Mouse (Mus musculus): ENCODE data around the gene Gm17268. TPM values are rescaled to one million over a fixed set of nuclear protein-coding genes. Genes with fewer than 3 reads are reported as not detected.

Gene Gm17268
- polyA plus RNA-seq, 1 experiment, result not detected

DNA sequence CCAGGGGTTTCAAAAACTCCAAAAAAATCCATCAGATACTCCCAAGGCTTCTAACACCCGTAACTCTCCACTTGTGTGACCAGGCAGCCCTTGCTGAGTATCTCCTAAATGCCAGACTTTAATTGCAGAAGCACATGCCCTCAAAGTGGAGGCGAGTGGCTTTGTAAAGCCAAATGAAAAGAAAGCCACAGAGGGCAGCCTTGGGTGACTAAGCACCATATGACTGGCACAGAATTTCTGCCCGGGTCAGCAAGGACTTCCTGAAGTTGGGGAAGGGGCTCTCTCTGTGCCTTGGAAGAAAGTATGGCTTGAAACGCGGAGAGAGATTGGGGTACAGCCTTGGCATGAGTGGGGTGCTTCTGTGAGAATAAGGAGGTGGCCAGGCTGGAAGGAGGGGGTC lies 41.3 kb downstream of the Gm17268 start:
- no peak overlapping the region for H3K27ac ChIP-seq (ENCODE audit: control insufficient read depth, insufficient read depth, low read length)
- H3K4me3 ChIP-seq (ENCODE audit: control insufficient read depth, insufficient read depth, low read length), result no peak overlapping the region
- no peak for DNase-seq
- no peaks in the 10 kb centered on the region for H3K4me1 ChIP-seq (replicated peaks; ENCODE audit: control insufficient read depth, insufficient read depth, low read length)
- no peaks in the 10 kb centered on the region for H3K36me3 ChIP-seq (ENCODE audit: control insufficient read depth, insufficient read depth, low read length)
- WGBS, result 52% methylated on average over 5 of the region's 5 CpGs
- TF ChIP-seq POLR2A (IDR thresholded peaks at IDR 0.05; ENCODE audit: control insufficient read depth, extremely low read depth, insufficient read depth, low read length, poor library complexity) (no peak), CTCF (IDR thresholded peaks at IDR 0.05; ENCODE audit: borderline replicate concordance, control insufficient read depth, extremely low read depth, insufficient read depth, low read length, poor library complexity) (no peak)
- H3K27me3 ChIP-seq (ENCODE audit: control insufficient read depth, insufficient read depth, low read length), result no peaks in the 10 kb centered on the region

DNA sequence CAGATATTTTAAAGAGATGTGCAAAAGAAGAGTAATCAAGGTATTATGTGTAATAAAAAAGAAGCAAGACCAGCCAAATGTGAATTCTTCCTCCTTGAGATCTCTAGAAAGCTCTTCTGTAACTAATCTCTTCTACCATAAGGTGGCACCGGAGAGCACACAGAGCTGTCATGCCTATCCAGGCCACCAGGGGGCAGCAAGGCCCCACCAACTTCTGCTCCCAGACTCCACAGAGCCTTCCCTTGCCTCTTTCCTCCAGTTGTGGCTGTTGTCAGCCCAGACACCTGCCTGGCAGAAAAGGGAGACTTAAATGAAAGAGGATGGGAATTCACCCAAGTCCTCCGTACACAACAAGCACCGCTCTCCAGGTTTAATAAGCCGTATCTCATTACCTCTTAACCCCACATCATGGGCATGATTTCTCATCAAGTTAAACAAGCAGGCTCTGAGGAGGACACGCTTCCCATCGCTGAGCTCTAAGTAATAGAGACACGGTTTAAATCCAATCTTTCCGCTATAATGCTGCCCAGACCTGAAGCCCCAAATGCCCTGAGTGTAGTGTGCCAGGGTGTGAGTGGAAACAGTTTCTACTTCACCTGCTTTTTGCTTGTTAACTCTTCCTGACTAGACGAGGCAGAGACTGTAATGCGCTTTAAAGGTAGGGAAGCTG lies 42.1 kb downstream of the Gm17268 start:
- Histone ChIP-seq H3K4me3 (ENCODE audit: control insufficient read depth, insufficient read depth, low read length) (no peak overlapping the region), H3K36me3 (ENCODE audit: control insufficient read depth, insufficient read depth, low read length) (no peaks in the 10 kb centered on the region), H3K4me1 (replicated peaks; ENCODE audit: control insufficient read depth, insufficient read depth, low read length) (no peaks in the 10 kb centered on the region), H3K27ac (ENCODE audit: control insufficient read depth, insufficient read depth, low read length) (no peak overlapping the region), H3K27me3 (ENCODE audit: control insufficient read depth, insufficient read depth, low read length) (no peaks in the 10 kb centered on the region)
- DNase-seq, result peak; percentile 53
- TF ChIP-seq POLR2A (IDR thresholded peaks at IDR 0.05; ENCODE audit: control insufficient read depth, extremely low read depth, insufficient read depth, low read length, poor library complexity) (no peak), CTCF (IDR thresholded peaks at IDR 0.05; ENCODE audit: borderline replicate concordance, control insufficient read depth, extremely low read depth, insufficient read depth, low read length, poor library complexity) (peak; percentile 93)
- 76% methylated on average over 10 of the region's 10 CpGs for WGBS

DNA sequence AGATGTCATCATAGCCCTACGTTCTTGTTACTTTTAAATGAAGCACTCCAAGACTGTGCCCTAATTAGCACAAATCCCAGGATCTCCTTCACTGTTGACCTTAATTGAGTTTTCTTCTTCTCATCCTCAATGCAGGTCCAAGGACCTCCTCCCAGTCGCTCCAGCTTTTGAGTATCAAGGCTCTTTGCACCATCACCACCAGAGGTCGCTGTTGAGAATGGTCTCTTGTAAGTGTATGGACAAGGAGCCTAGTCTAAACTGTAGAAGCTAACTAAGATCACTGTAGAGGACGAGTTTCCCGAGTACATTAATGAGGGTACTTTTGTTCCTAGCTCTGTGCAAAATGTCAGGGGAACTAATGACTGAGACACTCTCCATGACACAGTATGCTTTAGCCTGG lies 55.2 kb downstream of the Gm17268 start:
- no peaks in the 10 kb centered on the region for H3K27me3 ChIP-seq (ENCODE audit: control insufficient read depth, insufficient read depth, low read length)
- no peak overlapping the region for H3K27ac ChIP-seq (ENCODE audit: control insufficient read depth, insufficient read depth, low read length)
- H3K36me3 ChIP-seq (ENCODE audit: control insufficient read depth, insufficient read depth, low read length), result no peaks in the 10 kb centered on the region
- no peak overlapping the region for H3K4me3 ChIP-seq (ENCODE audit: control insufficient read depth, insufficient read depth, low read length)
- no peaks in the 10 kb centered on the region for H3K4me1 ChIP-seq (replicated peaks; ENCODE audit: control insufficient read depth, insufficient read depth, low read length)
- WGBS, result 27% methylated on average over 5 of the region's 5 CpGs
- peak; percentile 57 for DNase-seq
- TF ChIP-seq POLR2A (IDR thresholded peaks at IDR 0.05; ENCODE audit: control insufficient read depth, extremely low read depth, insufficient read depth, low read length, poor library complexity) (no peak), CTCF (IDR thresholded peaks at IDR 0.05; ENCODE audit: borderline replicate concordance, control insufficient read depth, extremely low read depth, insufficient read depth, low read length, poor library complexity) (no peak)

DNA sequence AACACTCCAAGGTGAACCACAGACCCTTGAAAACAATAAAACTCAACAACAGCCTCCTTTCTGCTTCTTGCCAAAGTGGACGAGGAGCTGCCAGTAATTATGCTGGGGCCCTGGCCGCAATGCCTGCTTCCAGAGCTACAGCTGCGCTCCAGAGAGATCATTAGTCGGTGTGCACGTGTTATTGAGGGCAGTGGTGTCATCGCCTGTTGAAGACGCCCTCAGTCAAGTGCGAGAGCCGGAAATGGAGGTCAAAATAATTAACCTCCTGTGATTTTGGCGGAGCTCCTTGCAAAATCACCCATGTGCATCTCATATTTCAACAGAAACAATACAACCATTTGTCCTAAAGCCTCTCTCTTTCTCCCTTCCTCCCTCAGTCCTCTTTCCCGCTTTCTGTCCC lies 56.2 kb downstream of the Gm17268 start:
- WGBS, result 78% methylated on average over 11 of the region's 11 CpGs
- TF ChIP-seq CTCF (IDR thresholded peaks at IDR 0.05; ENCODE audit: borderline replicate concordance, control insufficient read depth, extremely low read depth, insufficient read depth, low read length, poor library complexity), result no peak
- TF ChIP-seq POLR2A (IDR thresholded peaks at IDR 0.05; ENCODE audit: control insufficient read depth, extremely low read depth, insufficient read depth, low read length, poor library complexity), result no peak

More for the DNA sequence above, 56.2 kb downstream of the Gm17268 start:
- DNase-seq, result no peak
- Histone ChIP-seq H3K27ac (ENCODE audit: control insufficient read depth, insufficient read depth, low read length) (no peak overlapping the region), H3K4me1 (replicated peaks; ENCODE audit: control insufficient read depth, insufficient read depth, low read length) (no peaks in the 10 kb centered on the region), H3K36me3 (ENCODE audit: control insufficient read depth, insufficient read depth, low read length) (no peaks in the 10 kb centered on the region), H3K27me3 (ENCODE audit: control insufficient read depth, insufficient read depth, low read length) (no peaks in the 10 kb centered on the region), H3K4me3 (ENCODE audit: control insufficient read depth, insufficient read depth, low read length) (no peak overlapping the region)

Other genes with a start within 250 kb of the Gm17268 start
- not detected in 2 replicates for gene 5530401A14Rik, start 177.9 kb downstream of the Gm17268 start, polyA plus RNA-seq (2012; rRNA removed)
- 0.08 and 0.10 TPM in 2 replicates for gene Asic2, start 70.1 kb downstream of the Gm17268 start, polyA plus RNA-seq (2012; rRNA removed)
- gene Ccl2, start 3.0 kb downstream of the Gm17268 start, polyA plus RNA-seq (2012; rRNA removed), result 3.7 and 4.3 TPM in 2 replicates
- gene Ccl7, start 7.2 kb upstream of the Gm17268 start, polyA plus RNA-seq (2012; rRNA removed), result 0.59 and 0.81 TPM in 2 replicates
- 19.3 and 30.1 TPM in 2 replicates for gene Ccl11, start 19.3 kb upstream of the Gm17268 start, polyA plus RNA-seq (2012; rRNA removed)
- gene Ccl12, start 63.3 kb upstream of the Gm17268 start, polyA plus RNA-seq (2012; rRNA removed), result 5.4 and 10.5 TPM in 2 replicates
- 14.9 and 23.5 TPM in 2 replicates for gene Ccl8, start 76.6 kb upstream of the Gm17268 start, polyA plus RNA-seq (2012; rRNA removed)

All from thymus, adult 2 months (tissue).